Mouse (Mus musculus) testis, adult 2 months (tissue): ENCODE measurements around the gene Muc13.

Source experiments
- CTCF ChIP-seq: fragments of 200-500 bp; IDR thresholded peaks from 2 replicates; pipeline ENCODE4 v1.5.1; 2012; ENCODE audit warnings: low read depth, mild to moderate bottlenecking, inconsistent platforms, low read length, moderate library complexity; ENCODE audit not compliant: control insufficient read depth, insufficient read depth, insufficient replicate concordance
- POLR2A ChIP-seq: fragments of 200-500 bp; IDR thresholded peaks from 2 replicates; pipeline ENCODE4 v1.6.1; 2012; ENCODE audit warnings: low read depth, mild to moderate bottlenecking, inconsistent platforms, low read length, moderate library complexity; ENCODE audit not compliant: control insufficient read depth

DNA sequence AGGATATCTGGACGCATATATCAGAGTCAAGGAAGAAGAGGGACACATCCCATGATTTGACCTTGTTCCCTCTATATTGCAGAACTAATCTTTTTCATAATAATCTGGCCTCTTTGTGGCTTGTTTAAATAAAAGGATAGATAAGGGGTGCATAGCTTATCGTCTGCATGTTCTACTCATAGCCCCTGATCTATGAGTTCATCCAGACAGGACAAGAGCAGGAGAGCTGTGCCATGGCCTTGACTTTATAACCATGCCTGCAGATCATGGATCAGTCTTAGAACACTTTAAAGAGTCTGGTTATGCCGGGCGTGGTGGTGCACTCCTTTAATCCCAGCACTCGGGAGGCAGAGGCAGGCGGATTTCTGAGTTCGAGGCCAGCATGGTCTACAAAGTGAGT lies 34.6 kb upstream of the Muc13 start:
- TF ChIP-seq CTCF (no peak), POLR2A (no peak)
